Mouse (Mus musculus) mouse embryonic stem cell (cell line): Measurements from ENCODE around the gene Spred1.

Experiments
- in situ Hi-C, 2 experiments: fragments of 300-500 bp; cut with MboI; formaldehyde crosslinking; loops; 1 replicate in 1 of 2; 3 replicates in 1 of 2; pipeline ENCODE4 v1.14.3; 2019 to 2020; ENCODE audit warnings: low sequenced_read_pairs in 2 of 2, low pct_unique_long_range_greater_than_20kb in 1 of 2, mixed read lengths in 1 of 2; ENCODE audit not compliant: unreplicated experiment in 1 of 2

The Spred1 gene

GRCm38 (mm10) chr2:117121212-117121983, at the start of gene Spred1:
Gene Spred1 (plus strand): TSS chr2:117121374.
- in situ Hi-C loops = no loop called here

- in situ Hi-C loops = no loop called here
These were observed 49.6 kb upstream of the Spred1 start for GRCm38 (mm10) chr2:117071596-117071995.

- in situ Hi-C loops = no loop called here
These were observed 42.5 kb upstream of the Spred1 start for GRCm38 (mm10) chr2:117078711-117079110.

GRCm38 (mm10) chr2:117079621-117080020, 41.6 kb upstream of the Spred1 start:
- in situ Hi-C loops = no loop called here

GRCm38 (mm10) chr2:117086002-117086765, 35.0 kb upstream of the Spred1 start:
- in situ Hi-C loops = no loop called here

- in situ Hi-C loops = no loop called here
These were observed 34.3 kb upstream of the Spred1 start for GRCm38 (mm10) chr2:117086766-117087457.

- in situ Hi-C loops = no loop called here
These were observed 33.7 kb upstream of the Spred1 start for GRCm38 (mm10) chr2:117087458-117087820.

GRCm38 (mm10) chr2:117089482-117089881, 31.7 kb upstream of the Spred1 start:
- in situ Hi-C loops = no loop called here

- in situ Hi-C loops = no loop called here
These were observed 31.1 kb upstream of the Spred1 start for GRCm38 (mm10) chr2:117090061-117090460.

GRCm38 (mm10) chr2:117092946-117093401, 28.2 kb upstream of the Spred1 start:
- in situ Hi-C loops = no loop called here

- in situ Hi-C loops = no loop called here
These were observed 25.7 kb upstream of the Spred1 start for GRCm38 (mm10) chr2:117095491-117095890.

- in situ Hi-C loops = no loop called here
These were observed 23.9 kb upstream of the Spred1 start for GRCm38 (mm10) chr2:117097305-117097704.

GRCm38 (mm10) chr2:117099316-117099715, 21.9 kb upstream of the Spred1 start:
- in situ Hi-C loops = no loop called here

GRCm38 (mm10) chr2:117103461-117103860, 17.7 kb upstream of the Spred1 start:
- in situ Hi-C loops = no loop called here

- in situ Hi-C loops = no loop called here
These were observed 15.8 kb upstream of the Spred1 start for GRCm38 (mm10) chr2:117105407-117105806.

- in situ Hi-C loops = no loop called here
These were observed 13.1 kb upstream of the Spred1 start for GRCm38 (mm10) chr2:117108059-117108458.

GRCm38 (mm10) chr2:117109296-117109695, 11.9 kb upstream of the Spred1 start:
- in situ Hi-C loops = no loop called here

GRCm38 (mm10) chr2:117110355-117110866, 10.8 kb upstream of the Spred1 start:
- in situ Hi-C loops = loop anchor here in 1 of 2 experiments (10.0 kb wide), 1 partner anchor 136 kb away; no protein-coding TSS in a partner anchor

GRCm38 (mm10) chr2:117113262-117113661, 7.9 kb upstream of the Spred1 start:
- in situ Hi-C loops = loop anchor here in 1 of 2 experiments (10.0 kb wide), 1 partner anchor 138 kb away; no protein-coding TSS in a partner anchor
